Mouse (Mus musculus) neutrophil, adult 65 days (primary cell): ENCODE measurements around the gene Fpr-rs3. TPM values are rescaled to one million over a fixed set of nuclear protein-coding genes. Genes with fewer than 3 reads are reported as not detected.

Source experiments
- total RNA-seq: library from RNA; stranded (reverse); gene quantifications from 2 replicates; pipeline ENCODE4 v1.2.4, GENCODE M21; 2023

Gene Fpr-rs3
- not detected in 2 replicates for total RNA-seq

GRCm38 (mm10) chr17:20624777-20625176 is at the start of gene Fpr-rs3:
TSS of gene Fpr-rs3 (minus strand) at chr17:20624877.

DNA sequence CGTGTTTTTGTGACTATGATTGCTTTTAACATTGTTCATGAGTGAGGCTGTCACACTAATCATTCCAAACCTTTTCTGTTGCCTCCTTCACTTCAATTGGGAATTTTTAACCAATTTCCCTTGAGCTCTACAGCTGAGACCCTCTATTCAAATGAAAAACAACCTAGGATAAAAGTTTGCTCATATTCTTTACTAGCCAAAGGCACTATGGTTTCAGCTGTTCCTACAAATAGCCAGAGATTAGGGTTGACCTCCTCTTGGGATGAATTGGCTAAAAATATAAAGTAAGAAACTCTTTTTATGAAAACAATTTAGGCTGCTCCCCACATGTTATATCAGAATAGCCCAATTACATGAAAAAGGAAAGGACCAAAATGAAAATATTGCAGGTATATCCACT is 28.4 kb downstream of the Fpr-rs3 start, which contains the start of gene Vmn2r110:
Vmn2r110 (minus strand) TSS at position 101 of the 400 bp plus-strand sequence.

Other genes starting within 250 kb of the Fpr-rs3 start
- not detected in 2 replicates for gene Vmn1r224, start 210.7 kb downstream of the Fpr-rs3 start, total RNA-seq
- not detected in 2 replicates for gene Vmn2r108, start 143.5 kb downstream of the Fpr-rs3 start, total RNA-seq
- gene Vmn1r225, start 126.7 kb downstream of the Fpr-rs3 start, total RNA-seq: not detected in 2 replicates
- gene Vmn2r109, start 60.1 kb downstream of the Fpr-rs3 start, total RNA-seq: not detected in 2 replicates
- gene Vmn2r110, start 28.5 kb downstream of the Fpr-rs3 start, total RNA-seq: not detected in 2 replicates
- not detected in 2 replicates for gene Vmn1r226, start 58.0 kb upstream of the Fpr-rs3 start, total RNA-seq
- gene Vmn1r227, start 105.0 kb upstream of the Fpr-rs3 start, total RNA-seq: not detected in 2 replicates
- gene Vmn1r228, start 161.3 kb upstream of the Fpr-rs3 start, total RNA-seq: not detected in 2 replicates
- gene Vmn1r229, start 186.7 kb upstream of the Fpr-rs3 start, total RNA-seq: not detected in 2 replicates
- gene Vmn1r230, start 215.6 kb upstream of the Fpr-rs3 start, total RNA-seq: not detected in 2 replicates